Mouse (Mus musculus) telencephalon, adult 2 months (tissue): ENCODE measurements around the gene Tjp3.

Experiments used
- DNase-seq: peaks from one replicate; pipeline ENCODE4 v3.0.0-alpha.2; 2011; ENCODE audit warnings: low read depth, low spot score

Tjp3 gene

GRCm38 (mm10) chr10:81291511-81292104 lies at the start of gene Tjp3:
Tjp3 (minus strand) TSS chr10:81291581.
- no peak for DNase-seq

- no peak for DNase-seq
These were observed 49.4 kb upstream of the Tjp3 start for GRCm38 (mm10) chr10:81340551-81341332.

- DNase-seq, result no peak
These were observed 45.2 kb upstream of the Tjp3 start for GRCm38 (mm10) chr10:81336558-81336957.

- DNase-seq, result no peak
These were observed 44.3 kb upstream of the Tjp3 start for GRCm38 (mm10) chr10:81335393-81336340.

GRCm38 (mm10) chr10:81334324-81334723 lies 42.9 kb upstream of the Tjp3 start:
- no peak for DNase-seq

GRCm38 (mm10) chr10:81332277-81332676 lies 40.9 kb upstream of the Tjp3 start:
- no peak for DNase-seq

- no peak for DNase-seq
These were observed 38.6 kb upstream of the Tjp3 start for GRCm38 (mm10) chr10:81330007-81330406.

GRCm38 (mm10) chr10:81329194-81329975 lies 38.0 kb upstream of the Tjp3 start:
- DNase-seq, result no peak

- DNase-seq, result no peak
These were observed 37.0 kb upstream of the Tjp3 start, which contains the start of gene Tbxa2r for GRCm38 (mm10) chr10:81328386-81328785. Tbxa2r (plus strand) TSS chr10:81328731.

GRCm38 (mm10) chr10:81327959-81328358 lies 36.6 kb upstream of the Tjp3 start:
- DNase-seq, result no peak

GRCm38 (mm10) chr10:81326858-81327257 lies 35.5 kb upstream of the Tjp3 start:
- no peak for DNase-seq

- DNase-seq, result no peak
These were observed 34.4 kb upstream of the Tjp3 start for GRCm38 (mm10) chr10:81325781-81326180.

GRCm38 (mm10) chr10:81325176-81325575 lies 33.8 kb upstream of the Tjp3 start:
- no peak for DNase-seq

- no peak for DNase-seq
These were observed 32.6 kb upstream of the Tjp3 start for GRCm38 (mm10) chr10:81323791-81324530.

- DNase-seq, result no peak
These were observed 31.9 kb upstream of the Tjp3 start for GRCm38 (mm10) chr10:81323141-81323775.

GRCm38 (mm10) chr10:81322444-81322843 lies 31.1 kb upstream of the Tjp3 start:
- DNase-seq, result no peak

GRCm38 (mm10) chr10:81321436-81321835 lies 30.1 kb upstream of the Tjp3 start:
- no peak for DNase-seq

GRCm38 (mm10) chr10:81320550-81321347 lies 29.4 kb upstream of the Tjp3 start, which contains the start of gene Cactin:
Cactin (plus strand) TSS chr10:81321103.
- DNase-seq, result peak; percentile 100
